Mouse (Mus musculus) neural tube, embryonic 14.5 days (tissue): Measurements from ENCODE around the gene Cmip. TPM values are rescaled to one million over a fixed set of nuclear protein-coding genes. Genes with fewer than 3 reads are reported as not detected.

ENCODE experiments used
- ATAC-seq: fragments of 200-750 bp; cut with Nextera tagmentation; 2 replicates; pipeline ENCODE4 v1.8.0; 2017; ENCODE audit warnings: low read depth, mild to moderate bottlenecking, moderate TSS enrichment, moderate library complexity
- H3K27ac ChIP-seq: fragments of 300-500 bp; sonication (generic); 2 replicates; pipeline ENCODE4 v1.5.1; 2014; ENCODE audit warnings: low read depth, mild to moderate bottlenecking, control low read depth, low read length, moderate library complexity, mixed read lengths
- H3K27me3 ChIP-seq: fragments of 300-500 bp; sonication (generic); 2 replicates; pipeline ENCODE4 v1.6.1; 2014; ENCODE audit warnings: low read length; ENCODE audit not compliant: control insufficient read depth, insufficient read depth
- H3K36me3 ChIP-seq: fragments of 300-500 bp; sonication (generic); 2 replicates; pipeline ENCODE4 v1.6.1; 2014; ENCODE audit warnings: low read length, mixed read lengths; ENCODE audit not compliant: control insufficient read depth, insufficient read depth
- H3K4me1 ChIP-seq: fragments of 300-500 bp; sonication (generic); 2 replicates; pipeline ENCODE4 v1.6.1; 2014; ENCODE audit warnings: low read length; ENCODE audit not compliant: control insufficient read depth, insufficient read depth
- H3K4me2 ChIP-seq: fragments of 300-500 bp; sonication (generic); 2 replicates; pipeline ENCODE4 v1.6.1; 2014; ENCODE audit warnings: mild to moderate bottlenecking, low read depth, low read length, control low read depth
- H3K4me3 ChIP-seq: fragments of 300-500 bp; sonication (generic); 2 replicates; pipeline ENCODE4 v1.5.1; 2014; ENCODE audit warnings: low read depth, low read length, control low read depth, mixed read lengths
- H3K9ac ChIP-seq: fragments of 300-500 bp; sonication (generic); replicated peaks from 2 replicates; pipeline ENCODE4 v1.6.1; 2014; ENCODE audit warnings: low read depth, mild to moderate bottlenecking, control low read depth, low read length, mixed read lengths
- H3K9me3 ChIP-seq: fragments of 300-500 bp; sonication (generic); 2 replicates; pipeline ENCODE4 v1.6.1; 2016; ENCODE audit warnings: low read length; ENCODE audit not compliant: control insufficient read depth
- WGBS: fragments of 180-500 bp; shearing (Covaris S2); extraction: QIAGEN DNeasy Blood & Tissue Kit; methylation state at CpG from one replicate; pipeline ENCODE4 v1.1.7; 2014; 5-methylcytosine and 5-hydroxymethylcytosine counted together
- polyA plus RNA-seq: library from polyadenylated mRNA; unstranded; fragments of >200 nt; fragmentation: Nextera tagmentation; extraction: Ambion mirVana; gene quantifications from 2 replicates; pipeline ENCODE4 v1.2.1, GENCODE M21; 2014

Gene Cmip
- polyA plus RNA-seq, 1 experiment from 2014 or later: 135 TPM

DNA sequence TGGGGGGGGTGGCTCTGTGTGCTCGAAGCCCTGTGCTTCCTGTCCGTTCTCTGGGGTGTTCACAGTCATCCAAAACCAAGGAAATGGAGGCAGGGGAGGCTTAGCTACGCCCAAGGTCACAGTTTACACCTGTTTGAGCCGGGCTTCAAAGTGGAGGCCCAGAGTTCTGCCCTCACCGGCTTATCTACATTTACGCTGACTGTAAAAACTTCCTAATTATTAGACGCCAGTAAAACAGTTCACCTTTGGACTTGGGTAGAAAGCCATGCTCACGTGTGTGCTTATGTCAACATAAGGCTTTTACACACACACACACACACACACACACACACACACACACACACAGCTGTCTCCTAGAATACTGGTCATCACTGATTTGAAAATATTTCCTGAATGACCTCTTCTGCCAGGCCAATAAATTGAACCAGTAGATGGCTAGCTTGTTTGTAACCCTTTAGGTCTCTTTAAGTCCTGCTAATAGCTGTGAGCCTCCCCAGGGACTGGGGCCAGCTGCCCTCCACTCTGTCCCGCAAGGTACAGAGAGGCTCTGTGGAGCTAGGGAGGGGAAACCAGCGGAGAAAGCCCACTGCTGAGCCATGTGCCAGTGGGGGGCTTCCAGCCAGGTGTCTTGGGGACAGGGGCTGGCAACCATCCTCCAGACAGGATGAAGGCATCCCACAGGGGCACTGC is 77.3 kb downstream of the Cmip start:
- Histone ChIP-seq H3K4me1 (peaks cover 44% of the 10 kb centered on the region), H3K9me3 (no peaks in the 10 kb centered on the region), H3K36me3 (no peaks in the 10 kb centered on the region), H3K4me2 (no peak overlapping the region), H3K9ac (no peak overlapping the region), H3K27ac (no peak overlapping the region; the same call in 1 of the 2 replicates), H3K27me3 (no peaks in the 10 kb centered on the region), H3K4me3 (no peak overlapping the region)
- WGBS: 51% methylated on average over 10 of the region's 10 CpGs
- no peak for ATAC-seq

DNA sequence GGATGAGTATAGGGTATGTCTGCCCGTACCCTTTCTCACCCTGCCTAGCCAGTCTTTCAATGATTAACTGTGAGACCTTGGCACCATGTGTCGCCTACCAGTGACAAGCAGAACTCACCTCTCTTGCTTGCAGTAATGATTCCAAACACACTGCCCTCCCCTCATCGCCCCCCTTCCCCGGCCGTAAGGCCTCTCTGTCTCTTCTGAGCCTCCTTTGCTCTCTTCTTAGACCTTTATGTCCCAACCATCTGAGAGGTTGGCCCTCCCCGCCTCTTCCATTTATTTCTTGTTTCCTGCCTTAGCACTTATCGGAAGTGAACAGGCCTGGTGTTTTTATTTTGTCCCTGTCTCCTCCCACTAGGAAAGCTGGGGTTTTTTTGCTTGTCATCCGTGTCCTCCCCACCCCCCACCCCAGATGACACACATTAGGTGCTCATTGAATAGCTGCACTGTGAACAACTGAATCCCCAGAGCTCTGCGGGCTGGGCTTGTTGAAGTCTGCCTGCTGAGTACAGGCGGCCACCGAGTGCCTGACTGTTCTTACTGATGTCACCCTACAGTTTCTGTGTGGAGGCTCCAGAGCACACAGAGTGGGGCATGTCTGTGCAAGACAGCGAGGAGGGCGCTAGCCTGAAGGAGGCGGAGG is 78.0 kb downstream of the Cmip start:
- peak; percentile 33; the same call in 1 of the 2 replicates for ATAC-seq
- Histone ChIP-seq H3K9ac (no peak overlapping the region), H3K27me3 (no peaks in the 10 kb centered on the region), H3K9me3 (no peaks in the 10 kb centered on the region), H3K4me1 (peaks cover 46% of the 10 kb centered on the region), H3K4me2 (no peak overlapping the region), H3K27ac (peak overlapping the region; percentile 48), H3K36me3 (no peaks in the 10 kb centered on the region), H3K4me3 (no peak overlapping the region)
- 35% methylated on average over 14 of the region's 14 CpGs for WGBS

DNA sequence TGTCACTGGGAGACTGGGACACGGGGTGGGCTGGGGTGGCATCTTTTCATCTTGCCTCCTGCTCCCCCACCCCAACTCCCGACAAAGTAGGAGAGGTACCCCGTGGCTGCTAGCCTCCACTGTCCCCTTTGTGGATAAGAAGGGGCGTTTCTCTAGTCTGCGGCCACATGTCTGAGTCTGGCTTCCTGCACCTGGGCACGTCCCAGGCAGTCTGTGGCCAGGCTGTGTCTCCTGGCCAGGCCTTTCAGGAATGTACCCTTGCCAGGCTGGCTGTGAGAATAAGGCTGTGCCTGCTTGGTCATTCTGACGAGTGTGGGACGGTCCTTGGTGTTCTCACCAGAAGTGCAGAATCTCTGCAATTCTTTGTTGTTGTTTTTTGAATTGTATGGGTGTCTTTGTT is 78.6 kb downstream of the Cmip start:
- Histone ChIP-seq H3K36me3 (no peaks in the 10 kb centered on the region), H3K27ac (peak overlapping the region; percentile 48), H3K4me3 (no peak overlapping the region), H3K27me3 (no peaks in the 10 kb centered on the region), H3K4me1 (peaks cover 49% of the 10 kb centered on the region), H3K9me3 (no peaks in the 10 kb centered on the region), H3K9ac (no peak overlapping the region), H3K4me2 (no peak overlapping the region)
- no peak for ATAC-seq
- 48% methylated on average over 8 of the region's 8 CpGs for WGBS

DNA sequence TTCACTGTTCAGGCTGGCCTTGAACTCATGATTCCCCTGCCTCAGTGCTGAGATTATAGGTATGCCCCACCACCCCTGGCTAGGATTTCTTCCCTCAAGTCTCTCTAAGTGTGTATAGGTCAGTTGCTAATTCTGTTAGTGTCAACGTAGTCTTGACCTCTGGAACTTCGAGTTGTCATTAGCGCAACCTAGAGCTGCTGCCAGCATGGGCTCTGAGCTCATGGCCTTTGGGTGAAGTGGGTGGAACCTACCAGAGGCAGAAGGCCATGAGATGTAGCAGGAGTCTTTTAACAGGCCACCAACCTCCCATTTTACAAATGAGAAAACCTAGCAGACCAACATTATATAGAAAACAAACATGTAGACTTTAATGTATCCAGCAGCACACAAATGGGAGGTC is 80.3 kb downstream of the Cmip start:
- ATAC-seq: no peak
- Histone ChIP-seq H3K27me3 (no peaks in the 10 kb centered on the region), H3K9me3 (no peaks in the 10 kb centered on the region), H3K9ac (no peak overlapping the region), H3K4me2 (no peak overlapping the region), H3K36me3 (no peaks in the 10 kb centered on the region), H3K27ac (no peak overlapping the region), H3K4me1 (peaks cover 47% of the 10 kb centered on the region), H3K4me3 (no peak overlapping the region)
- WGBS: 91% methylated on average over 3 of the region's 3 CpGs

DNA sequence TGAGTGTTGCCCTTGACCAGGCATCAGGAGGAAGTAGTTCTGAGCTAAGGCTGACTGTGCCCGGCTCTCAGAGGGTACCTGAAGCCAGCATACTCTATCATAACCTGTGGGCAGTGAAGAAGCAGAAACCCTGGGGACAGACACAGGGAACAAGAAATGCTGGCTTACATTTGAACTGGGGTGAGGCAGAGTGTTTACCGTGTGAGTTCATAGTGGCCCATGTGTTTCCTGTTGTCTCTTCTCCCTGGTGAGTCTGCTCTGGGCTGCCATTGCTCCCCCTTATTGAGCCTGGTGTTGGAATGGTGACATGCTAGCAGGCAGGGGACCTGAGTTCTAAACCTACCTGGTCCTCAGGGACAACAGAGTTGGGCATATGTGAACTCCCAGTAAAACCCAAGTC is 81.8 kb downstream of the Cmip start:
- 74% methylated on average over 2 of the region's 2 CpGs for WGBS
- ATAC-seq: no peak
- no peak overlapping the region for H3K4me2 ChIP-seq
- no peak overlapping the region for H3K4me3 ChIP-seq
- H3K4me1 ChIP-seq: peaks cover 32% of the 10 kb centered on the region
- H3K9ac ChIP-seq: no peak overlapping the region
- H3K36me3 ChIP-seq: no peaks in the 10 kb centered on the region
- no peaks in the 10 kb centered on the region for H3K9me3 ChIP-seq
- H3K27ac ChIP-seq: no peak overlapping the region
- H3K27me3 ChIP-seq: no peaks in the 10 kb centered on the region

DNA sequence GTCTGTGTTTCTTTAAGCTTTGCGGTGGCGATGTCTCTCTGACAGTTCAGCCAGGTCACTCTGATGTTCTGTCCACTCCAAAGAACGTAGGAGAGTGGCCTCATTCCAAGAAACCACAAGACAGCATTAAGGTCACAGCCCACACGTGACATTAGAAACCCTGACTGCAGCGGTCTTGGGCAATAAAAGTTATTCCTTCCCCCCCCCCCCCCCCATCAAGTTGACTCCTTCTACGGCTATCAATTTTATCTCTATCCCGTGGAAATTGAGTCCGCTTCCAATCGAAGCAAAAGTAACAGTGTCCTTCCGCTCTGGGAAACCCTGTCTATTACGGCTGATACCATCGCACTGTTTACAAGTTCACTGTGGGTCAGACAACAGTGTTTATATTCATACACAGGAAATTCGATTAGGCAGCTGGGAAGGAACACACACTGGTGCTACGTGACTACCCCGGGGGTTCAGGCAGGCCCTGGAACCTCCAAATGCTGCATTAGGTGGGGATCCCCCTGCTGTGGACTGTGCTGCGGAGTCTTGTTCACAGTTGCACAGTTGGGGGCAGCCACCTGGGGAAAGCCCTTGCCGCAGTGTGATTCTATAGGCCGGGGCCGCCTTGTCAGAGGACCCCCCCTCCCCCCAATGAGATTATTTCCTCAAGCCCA is 82.6 kb downstream of the Cmip start:
- WGBS: 42% methylated on average over 19 of the region's 19 CpGs
- no peaks in the 10 kb centered on the region for H3K27me3 ChIP-seq
- no peak for ATAC-seq
- H3K9me3 ChIP-seq: no peaks in the 10 kb centered on the region
- peaks cover 25% of the 10 kb centered on the region for H3K4me1 ChIP-seq
- H3K4me2 ChIP-seq: no peak overlapping the region
- H3K4me3 ChIP-seq: no peak overlapping the region
- no peaks in the 10 kb centered on the region for H3K36me3 ChIP-seq
- no peak overlapping the region for H3K9ac ChIP-seq
- no peak overlapping the region for H3K27ac ChIP-seq

DNA sequence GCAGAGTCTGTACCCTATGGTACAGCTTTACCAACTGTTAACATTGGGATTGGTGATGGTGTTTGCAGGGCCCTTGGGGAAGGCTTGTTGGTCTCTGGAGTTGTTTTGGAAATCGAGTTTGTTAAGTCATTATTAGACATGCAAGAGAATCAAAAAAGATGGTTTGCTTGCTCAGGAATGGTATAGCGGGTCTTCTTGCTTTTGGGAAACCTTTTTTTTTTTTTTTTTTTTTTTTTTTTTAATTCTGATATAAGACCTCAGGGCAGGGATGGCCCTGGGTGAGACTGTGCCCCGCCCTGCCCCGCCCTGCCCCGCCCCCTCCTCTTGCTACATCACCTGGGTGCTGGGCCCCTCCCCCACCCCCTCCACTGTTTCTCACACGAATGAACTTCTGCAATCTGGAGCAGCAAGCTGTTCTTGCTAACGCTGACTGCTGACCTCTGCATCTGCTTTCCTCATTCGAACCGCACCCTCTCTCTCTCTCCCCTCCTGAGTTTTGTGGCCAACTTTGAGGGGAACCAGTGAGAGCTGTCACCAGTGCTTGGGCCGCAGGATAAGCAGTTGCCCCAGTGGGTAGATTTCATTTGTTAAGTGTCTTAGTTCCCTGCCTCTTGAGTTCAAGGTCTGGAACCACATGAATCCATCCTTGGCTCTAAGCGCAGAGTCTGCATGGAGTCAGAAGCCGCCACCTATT is 83.2 kb downstream of the Cmip start:
- Histone ChIP-seq H3K27ac (no peak overlapping the region), H3K4me1 (peaks cover 18% of the 10 kb centered on the region), H3K36me3 (no peaks in the 10 kb centered on the region), H3K27me3 (no peaks in the 10 kb centered on the region), H3K9ac (no peak overlapping the region), H3K4me3 (no peak overlapping the region), H3K9me3 (no peaks in the 10 kb centered on the region), H3K4me2 (no peak overlapping the region)
- no peak for ATAC-seq
- WGBS: 42% methylated on average over 12 of the region's 12 CpGs

DNA sequence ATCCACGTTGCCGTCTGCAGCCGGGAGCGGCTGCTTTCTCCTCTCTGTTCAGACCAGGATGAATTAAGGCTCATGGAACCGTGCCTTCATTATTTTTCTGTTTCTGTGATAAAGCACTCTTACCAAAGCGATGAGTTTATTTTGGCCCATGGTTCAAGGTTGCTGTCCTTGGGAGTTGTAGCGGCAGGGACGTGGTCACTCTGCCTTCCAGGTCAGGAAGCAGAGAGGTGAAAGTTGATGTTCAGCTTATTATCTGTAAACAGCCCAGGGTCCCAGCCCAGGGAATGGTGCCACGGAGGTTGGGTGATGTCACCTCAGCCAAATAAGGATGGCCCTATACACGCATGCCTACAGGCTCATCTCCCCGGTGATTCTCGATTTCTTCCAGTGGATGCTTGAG is 83.9 kb downstream of the Cmip start:
- Histone ChIP-seq H3K27ac (no peak overlapping the region), H3K4me1 (peaks cover 13% of the 10 kb centered on the region), H3K4me2 (no peak overlapping the region), H3K9ac (no peak overlapping the region), H3K9me3 (no peaks in the 10 kb centered on the region), H3K27me3 (no peaks in the 10 kb centered on the region), H3K36me3 (no peaks in the 10 kb centered on the region), H3K4me3 (no peak overlapping the region)
- no peak for ATAC-seq
- WGBS: 94% methylated on average over 12 of the region's 12 CpGs
